Mouse (Mus musculus) kidney, adult 2 months (tissue): ENCODE measurements around the gene Mrps34. TPM values are rescaled to one million over a fixed set of nuclear protein-coding genes. Genes with fewer than 3 reads are reported as not detected.

Source experiments
- DNase-seq: peaks from one replicate; pipeline ENCODE4 v3.0.0; 2021
- H3K27ac ChIP-seq: fragments of 200-500 bp; 2 replicates; pipeline ENCODE4 v1.5.1; 2012; ENCODE audit warnings: low read depth, low read length, control low read depth, inconsistent platforms; ENCODE audit not compliant: insufficient read depth
- H3K27me3 ChIP-seq: fragments of 200-500 bp; replicated peaks from 2 replicates; pipeline ENCODE4 v1.6.1; 2012; ENCODE audit warnings: mild to moderate bottlenecking, moderate library complexity, low read length, inconsistent platforms; ENCODE audit not compliant: control insufficient read depth, insufficient read depth
- H3K36me3 ChIP-seq: fragments of 200-500 bp; 2 replicates; pipeline ENCODE4 v1.6.1; 2012; ENCODE audit warnings: mild to moderate bottlenecking, moderate library complexity, low read length, inconsistent platforms; ENCODE audit not compliant: control insufficient read depth, insufficient read depth
- H3K4me1 ChIP-seq: fragments of 200-500 bp; 2 replicates; pipeline ENCODE4 v1.6.1; 2011; ENCODE audit warnings: low read length; ENCODE audit not compliant: control insufficient read depth, insufficient read depth
- H3K4me3 ChIP-seq: fragments of 200-500 bp; 2 replicates; pipeline ENCODE4 v1.5.1; 2011; ENCODE audit warnings: mild to moderate bottlenecking, low read depth, low read length, control low read depth; ENCODE audit not compliant: insufficient read depth
- CTCF ChIP-seq: fragments of 200-500 bp; conservative IDR thresholded peaks from 2 replicates; pipeline ENCODE4 v1.5.1; 2011; ENCODE audit warnings: low read depth, mild to moderate bottlenecking, control low read depth, low read length, moderate library complexity, mixed read lengths; ENCODE audit not compliant: insufficient read depth, insufficient read length
- POLR2A ChIP-seq: fragments of 200-500 bp; IDR thresholded peaks from one replicate; pipeline ENCODE4 v1.6.1; 2011; ENCODE audit warnings: low read depth, low read length, control low read depth
- WGBS: fragments of 180-500 bp; shearing (Covaris S2); methylation state at CpG from one replicate; pipeline ENCODE4 v1.1.7; 2018; 5-methylcytosine and 5-hydroxymethylcytosine counted together
- polyA plus RNA-seq: library from polyadenylated mRNA; depleted of rRNA; stranded (reverse); fragments of >200 nt; gene quantifications from 2 replicates; pipeline ENCODE4 v1.2.3, GENCODE M21; 2012

Mrps34 gene
- polyA plus RNA-seq, 1 experiment, result 162 TPM

DNA sequence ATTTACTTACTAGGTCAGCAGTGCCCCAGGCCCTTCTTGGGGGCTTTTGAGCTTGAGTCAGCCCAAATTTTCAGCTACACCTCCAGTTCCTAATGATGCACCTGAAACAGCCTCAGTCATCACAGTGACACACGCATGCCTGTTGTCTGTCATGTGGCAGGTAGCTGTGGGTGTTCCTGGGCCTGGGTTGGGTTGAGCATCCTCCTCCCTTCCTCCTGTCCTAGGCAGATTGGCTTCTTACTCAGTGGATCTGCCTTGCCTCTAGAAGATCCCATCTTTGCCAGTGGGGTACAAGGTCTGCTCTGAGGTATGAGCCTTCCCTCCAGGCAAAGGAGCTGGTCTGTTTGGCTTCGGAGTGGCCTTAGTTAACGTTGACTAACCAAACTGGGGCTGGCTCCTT, 6.1 kb upstream of the Mrps34 start:
- no peak overlapping the region for H3K27ac ChIP-seq
- TF ChIP-seq CTCF (no peak), POLR2A (peak; percentile 57)
- no peaks in the 10 kb centered on the region; the same call in none of the 2 replicates for H3K36me3 ChIP-seq
- no peak overlapping the region for H3K4me3 ChIP-seq
- no peak for DNase-seq
- 86% methylated on average over 3 of the region's 3 CpGs for WGBS
- no peaks in the 10 kb centered on the region for H3K27me3 ChIP-seq
- H3K4me1 ChIP-seq, result peaks cover 11% of the 10 kb centered on the region; the same call in 1 of the 2 replicates

GRCm38 (mm10) chr17:24890151-24891092, 4.5 kb upstream of the Mrps34 start:
- Histone ChIP-seq H3K27me3 (no peaks in the 10 kb centered on the region), H3K27ac (no peak overlapping the region), H3K4me1 (peaks cover 15% of the 10 kb centered on the region; the same call in 1 of the 2 replicates), H3K4me3 (no peak overlapping the region), H3K36me3 (no peaks in the 10 kb centered on the region; the same call in none of the 2 replicates)
- no peak for DNase-seq
- 80% methylated on average over 19 of the region's 19 CpGs for WGBS
- TF ChIP-seq CTCF, result no peak
- peak; percentile 75 for TF ChIP-seq POLR2A

GRCm38 (mm10) chr17:24891321-24891720, 3.6 kb upstream of the Mrps34 start:
- WGBS, result 74% methylated on average over 13 of the region's 13 CpGs
- Histone ChIP-seq H3K4me3 (no peak overlapping the region), H3K27ac (no peak overlapping the region), H3K27me3 (no peaks in the 10 kb centered on the region), H3K36me3 (no peaks in the 10 kb centered on the region; the same call in none of the 2 replicates), H3K4me1 (peaks cover 15% of the 10 kb centered on the region; the same call in 1 of the 2 replicates)
- no peak for DNase-seq
- TF ChIP-seq POLR2A (peak; percentile 4), CTCF (no peak)

DNA sequence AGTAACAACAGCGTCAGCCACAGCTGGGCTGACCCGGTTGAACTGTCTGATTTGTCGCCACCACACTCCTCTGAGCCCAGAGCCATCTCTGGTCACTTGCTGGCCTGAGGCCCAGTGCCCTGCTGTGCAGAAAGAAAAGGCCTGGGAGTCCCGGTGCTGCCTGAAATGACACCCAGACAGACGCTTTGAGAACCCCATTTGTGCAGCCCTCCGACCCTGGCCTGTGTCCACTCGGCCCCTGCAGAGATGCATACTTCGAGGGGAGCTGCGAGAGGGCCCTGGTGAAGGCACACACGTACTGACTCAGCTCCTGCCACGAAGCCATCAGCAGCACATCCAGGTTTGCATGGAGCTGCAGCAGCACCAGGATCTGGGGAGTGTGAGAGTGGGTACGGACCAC, 2.1 kb upstream of the Mrps34 start:
- H3K36me3 ChIP-seq, result no peaks in the 10 kb centered on the region; the same call in none of the 2 replicates

GRCm38 (mm10) chr17:24893276-24893675, 1.6 kb upstream of the Mrps34 start:
- DNase-seq, result no peak
- H3K36me3 ChIP-seq, result no peaks in the 10 kb centered on the region; the same call in none of the 2 replicates
- peaks cover 12% of the 10 kb centered on the region; the same call in 1 of the 2 replicates for H3K4me1 ChIP-seq
- H3K4me3 ChIP-seq, result no peak overlapping the region
- TF ChIP-seq POLR2A (no peak), CTCF (no peak)
- no peak overlapping the region for H3K27ac ChIP-seq
- 90% methylated on average over 2 of the region's 2 CpGs for WGBS
- H3K27me3 ChIP-seq, result no peaks in the 10 kb centered on the region

More for the DNA sequence above, 2.1 kb upstream of the Mrps34 start:
- no peak for DNase-seq
- Histone ChIP-seq H3K27me3 (no peaks in the 10 kb centered on the region), H3K4me1 (peaks cover 14% of the 10 kb centered on the region; the same call in 1 of the 2 replicates), H3K27ac (no peak overlapping the region), H3K4me3 (no peak overlapping the region)
- WGBS, result 85% methylated on average over 12 of the region's 12 CpGs
- TF ChIP-seq POLR2A (no peak), CTCF (no peak)

DNA sequence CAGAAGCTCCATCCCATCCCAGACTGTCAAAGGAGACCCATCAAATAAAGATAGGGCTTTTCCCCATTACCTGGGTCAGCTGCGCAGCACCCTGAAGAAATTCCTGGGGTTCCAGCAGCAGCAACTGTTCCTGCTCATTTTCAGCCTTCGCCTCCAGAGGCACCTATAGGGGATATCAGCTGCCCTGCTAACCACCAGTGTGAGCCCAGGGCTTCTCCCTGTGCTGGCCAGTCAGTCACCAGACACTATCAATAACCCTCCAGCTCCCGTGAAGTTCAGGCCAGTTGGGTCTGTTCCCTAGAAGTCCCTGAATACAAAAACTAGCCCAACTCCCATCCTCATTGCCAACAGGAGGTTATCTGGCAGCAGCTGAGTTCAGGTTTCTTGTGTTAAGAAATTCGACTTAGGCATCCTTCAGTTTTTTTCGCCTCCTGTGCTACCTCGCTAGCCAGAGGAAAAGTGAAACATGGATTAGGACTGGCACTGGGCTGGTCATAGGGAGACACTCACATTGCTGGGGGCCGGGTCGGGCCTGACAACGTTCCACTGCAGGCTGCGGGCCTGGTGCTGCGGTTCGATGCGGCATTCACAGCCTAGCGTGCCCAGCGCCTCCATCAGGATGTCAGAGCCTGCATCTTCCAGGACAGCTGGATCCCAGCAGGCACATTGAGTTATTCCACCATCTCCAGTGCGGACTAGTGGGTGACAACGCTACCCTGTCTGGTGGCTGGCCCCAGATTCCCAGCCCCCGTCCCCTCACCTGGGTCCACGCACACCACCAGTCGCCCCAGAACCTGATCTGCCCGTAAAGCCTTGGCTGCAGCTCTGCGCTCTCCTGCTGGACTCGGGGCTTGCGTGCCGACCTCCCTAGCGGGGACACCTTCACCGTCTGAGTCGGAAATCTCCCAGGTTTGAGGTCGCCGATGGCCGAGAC, 588 bp upstream of the Mrps34 start:
- no peaks in the 10 kb centered on the region for H3K27me3 ChIP-seq
- 8% methylated on average over 31 of the region's 31 CpGs for WGBS
- H3K4me1 ChIP-seq, result peaks cover 9% of the 10 kb centered on the region; the same call in 1 of the 2 replicates
- no peak for DNase-seq
- H3K36me3 ChIP-seq, result no peaks in the 10 kb centered on the region; the same call in none of the 2 replicates
- no peak for TF ChIP-seq POLR2A
- peak overlapping the region; percentile 87 for H3K4me3 ChIP-seq
- peak overlapping the region; percentile 73 for H3K27ac ChIP-seq
